Mouse (Mus musculus): ENCODE measurements around the gene Prkcb. TPM values are rescaled to one million over a fixed set of nuclear protein-coding genes. Genes with fewer than 3 reads are reported as not detected.
"Not testable (repeated sequence)": the region's sequence is repeated elsewhere in the genome, so short reads cannot be mapped to it uniquely, and the experiment has no call there.

Gene Prkcb
- total RNA-seq (2021), result 1,000 to 10,000 TPM; 1,042 to 1,074 TPM

- intact Hi-C loops (cut with DNase I), result loop anchor here (2.0 kb wide), 1 partner anchor 38 kb away; no protein-coding TSS in a partner anchor
Observed at GRCm38 (mm10) chr7:122288605-122289242, at the start of gene Prkcb. Prkcb (plus strand) TSS chr7:122288751.

GRCm38 (mm10) chr7:122238939-122239338 is 49.6 kb upstream of the Prkcb start:
- intact Hi-C loops (cut with DNase I), result no loop called here
- no peak for DNase-seq (ENCODE audit: low spot score in 2 of 2)

More at GRCm38 (mm10) chr7:122288605-122289242, at the start of gene Prkcb:
- peak; percentile 83 to 92 for DNase-seq (ENCODE audit: low spot score in 2 of 2)

- intact Hi-C loops (cut with DNase I), result loop anchor here (10.0 kb wide), 1 partner anchor 684 kb away; no protein-coding TSS in a partner anchor
- DNase-seq (ENCODE audit: low spot score in 2 of 2), result no peak
Observed at GRCm38 (mm10) chr7:122240413-122241119, 48.0 kb upstream of the Prkcb start.

GRCm38 (mm10) chr7:122242260-122242659 is 46.3 kb upstream of the Prkcb start:
- intact Hi-C loops (cut with DNase I), result loop anchor here (2.0 to 10.0 kb wide), 2 partner anchors 43 to 683 kb away; no protein-coding TSS in a partner anchor
- peak; percentile 42 to 59 for DNase-seq (ENCODE audit: low spot score in 2 of 2)

- intact Hi-C loops (cut with DNase I), result loop anchor here (2.0 to 10.0 kb wide), 2 partner anchors 44 to 682 kb away; no protein-coding TSS in a partner anchor
- DNase-seq (ENCODE audit: low spot score in 2 of 2), result not testable (repeated sequence)
Observed at GRCm38 (mm10) chr7:122242744-122243143, 45.8 kb upstream of the Prkcb start.

GRCm38 (mm10) chr7:122244166-122244565 is 44.4 kb upstream of the Prkcb start:
- intact Hi-C loops (cut with DNase I), result loop anchor here (10.0 kb wide), 1 partner anchor 681 kb away; no protein-coding TSS in a partner anchor
- DNase-seq (ENCODE audit: low spot score in 2 of 2), result no peak

GRCm38 (mm10) chr7:122244584-122244983 is 44.0 kb upstream of the Prkcb start:
- no peak for DNase-seq (ENCODE audit: low spot score in 2 of 2)
- intact Hi-C loops (cut with DNase I), result loop anchor here (10.0 kb wide), 1 partner anchor 680 kb away; no protein-coding TSS in a partner anchor

GRCm38 (mm10) chr7:122245976-122246375 is 42.6 kb upstream of the Prkcb start:
- DNase-seq (ENCODE audit: low spot score in 2 of 2), result no peak
- intact Hi-C loops (cut with DNase I), result loop anchor here (10.0 kb wide), 1 partner anchor 679 kb away; no protein-coding TSS in a partner anchor

GRCm38 (mm10) chr7:122247254-122247864 is 41.2 kb upstream of the Prkcb start:
- intact Hi-C loops (cut with DNase I), result loop anchor here (10.0 kb wide), 1 partner anchor 677 kb away; no protein-coding TSS in a partner anchor
- DNase-seq (ENCODE audit: low spot score in 2 of 2), result no peak

GRCm38 (mm10) chr7:122249321-122249821 is 39.2 kb upstream of the Prkcb start:
- DNase-seq (ENCODE audit: low spot score in 2 of 2), result peak; percentile 44 to 89
- intact Hi-C loops (cut with DNase I), result loop anchor here (10.0 kb wide), 1 partner anchor 675 kb away; no protein-coding TSS in a partner anchor

- intact Hi-C loops (cut with DNase I), result loop anchor here (1.0 to 2.0 kb wide), 2 partner anchors 37 to 208 kb away; partner anchors contain the start of gene Prkcb
- peak; percentile 84 to 88 for DNase-seq (ENCODE audit: low spot score in 2 of 2)
Observed at GRCm38 (mm10) chr7:122251197-122252011, 37.1 kb upstream of the Prkcb start.

GRCm38 (mm10) chr7:122256722-122257121 is 31.8 kb upstream of the Prkcb start:
- intact Hi-C loops (cut with DNase I), result no loop called here
- DNase-seq (ENCODE audit: low spot score in 2 of 2), result no peak

- DNase-seq (ENCODE audit: low spot score in 2 of 2), result no peak
- intact Hi-C loops (cut with DNase I), result no loop called here
Observed at GRCm38 (mm10) chr7:122258521-122258920, 30.0 kb upstream of the Prkcb start.

GRCm38 (mm10) chr7:122260055-122260602 is 28.4 kb upstream of the Prkcb start:
- intact Hi-C loops (cut with DNase I), result no loop called here
- DNase-seq (ENCODE audit: low spot score in 2 of 2), result no peak

- intact Hi-C loops (cut with DNase I), result no loop called here
- no peak for DNase-seq (ENCODE audit: low spot score in 2 of 2)
Observed at GRCm38 (mm10) chr7:122268983-122269486, 19.5 kb upstream of the Prkcb start.

- intact Hi-C loops (cut with DNase I), result no loop called here
- DNase-seq (ENCODE audit: low spot score in 2 of 2), result no peak
Observed at GRCm38 (mm10) chr7:122272334-122272733, 16.2 kb upstream of the Prkcb start.

GRCm38 (mm10) chr7:122279580-122279979 is 9.0 kb upstream of the Prkcb start:
- no peak for DNase-seq (ENCODE audit: low spot score in 2 of 2)
- intact Hi-C loops (cut with DNase I), result no loop called here

GRCm38 (mm10) chr7:122280334-122280733 is 8.2 kb upstream of the Prkcb start:
- DNase-seq (ENCODE audit: low spot score in 2 of 2), result no peak
- intact Hi-C loops (cut with DNase I), result no loop called here

Measured in left cerebral cortex, postnatal 25 days (tissue).